Mouse (Mus musculus): ENCODE measurements around the gene Glycam1. TPM values are rescaled to one million over a fixed set of nuclear protein-coding genes. Genes with fewer than 3 reads are reported as not detected.
A peak's percentile ranks its signal among the peaks of the same experiment; 100 is the strongest.

Gene Glycam1
- total RNA-seq, 2 experiments from 2014 or later: 0.58 to 0.74 TPM

DNA sequence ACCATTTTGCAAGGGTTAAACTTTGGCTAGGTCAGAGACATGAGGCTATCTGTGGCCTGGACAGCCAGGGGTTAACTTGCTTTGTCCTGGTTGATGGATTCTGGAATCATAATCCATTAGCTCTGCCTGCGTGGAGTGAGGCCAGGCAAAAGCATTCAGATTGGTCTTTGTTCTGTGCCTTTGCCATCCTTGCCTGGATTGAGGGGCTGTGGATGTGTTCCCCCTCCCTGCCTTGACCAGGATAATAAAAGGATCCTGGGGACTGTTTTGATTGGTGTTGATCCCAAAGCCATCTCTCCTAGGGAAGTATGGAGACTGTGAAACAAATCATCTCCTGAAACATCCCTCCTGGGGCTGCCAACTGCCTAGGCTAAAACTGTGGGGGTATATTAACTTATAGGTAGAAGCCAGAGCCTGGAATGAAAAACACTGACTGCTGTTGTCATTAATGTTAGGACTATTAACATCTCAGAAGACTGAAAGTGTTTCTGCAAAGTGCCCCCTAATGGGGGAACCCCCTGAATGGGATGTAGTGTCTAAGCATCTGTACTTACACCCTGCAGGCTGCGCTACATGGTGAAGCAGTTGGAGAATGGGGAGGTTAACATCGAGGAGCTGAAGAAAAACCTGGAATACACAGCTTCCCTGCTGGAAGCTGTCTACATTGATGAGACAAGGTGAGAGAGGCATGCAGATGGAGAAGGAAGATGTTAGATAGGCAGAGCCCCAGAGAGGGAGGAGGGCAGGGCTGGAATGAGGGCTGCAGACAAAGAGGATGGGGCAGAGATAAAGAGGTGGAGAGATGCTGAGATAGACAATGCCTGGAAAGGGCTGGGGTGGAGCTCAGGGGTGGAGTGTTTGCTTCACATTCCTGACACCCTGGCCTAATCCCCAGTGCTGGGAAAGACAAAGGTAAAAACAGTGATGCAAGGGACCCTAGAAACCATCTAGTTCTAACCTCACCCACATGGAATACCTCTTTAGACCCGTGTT, 45.2 kb downstream of the Glycam1 start:
- no peak for DNase-seq (ENCODE audit: low spot score in 2 of 2)

DNA sequence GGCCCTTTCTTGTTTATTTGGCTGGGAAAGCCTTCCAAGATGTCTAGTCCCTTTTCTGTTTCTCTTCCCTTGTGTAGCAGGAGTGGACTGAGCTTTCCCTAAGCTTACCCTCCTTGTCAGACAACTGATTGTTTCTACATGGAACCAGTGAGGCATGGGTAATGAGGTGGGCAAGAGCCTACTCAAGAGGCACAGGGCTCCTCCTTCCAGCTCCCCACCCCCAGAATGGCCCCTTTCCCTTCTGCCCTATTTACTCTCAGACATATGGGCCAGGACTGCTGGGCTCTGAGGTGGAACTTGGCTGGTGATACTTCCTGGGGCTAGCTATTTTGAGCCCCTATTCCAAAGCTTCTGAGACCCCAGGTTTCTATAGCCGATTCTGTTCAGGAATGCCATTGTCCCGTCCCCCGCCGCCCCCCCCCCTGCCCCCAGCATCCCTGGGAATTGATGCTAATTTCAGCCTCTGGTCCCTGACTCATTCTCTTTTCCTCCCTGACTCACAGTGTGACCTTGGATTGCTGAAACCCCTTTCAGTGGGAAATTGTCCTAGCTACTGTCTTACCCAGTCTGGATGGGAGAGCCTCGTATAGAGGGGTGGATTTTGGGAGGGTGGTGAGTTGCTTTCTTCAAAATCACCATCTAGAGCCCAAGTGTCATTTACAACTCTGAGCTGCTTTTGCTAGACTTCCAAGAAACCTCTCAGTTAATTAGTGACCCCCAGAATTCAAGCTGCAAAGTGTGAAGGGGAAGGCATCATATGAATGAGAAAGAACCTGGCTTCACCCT, 46.1 kb downstream of the Glycam1 start:
- DNase-seq (ENCODE audit: low spot score in 2 of 2): no peak

DNA sequence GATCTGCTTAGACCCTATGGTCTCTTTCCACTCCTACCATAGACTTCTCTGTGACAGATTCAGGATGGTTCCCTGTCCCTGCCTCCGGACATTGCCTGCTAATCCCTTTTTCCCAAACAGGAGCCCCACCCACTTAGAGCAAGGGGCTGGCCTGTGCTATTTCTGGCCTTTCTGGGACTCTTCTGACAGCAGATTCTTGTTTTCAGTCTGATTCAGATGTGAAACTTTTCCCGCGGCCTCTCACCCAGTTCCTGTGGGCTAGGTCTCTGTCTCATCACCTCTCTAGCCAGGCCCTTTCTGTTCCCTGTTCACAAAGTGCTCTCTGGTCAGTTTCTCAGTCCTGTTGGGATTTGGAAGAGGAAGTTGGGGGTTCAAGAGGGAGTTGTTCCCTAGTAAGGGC, 50.0 kb downstream of the Glycam1 start:
- DNase-seq (ENCODE audit: low spot score in 2 of 2): no peak

DNA sequence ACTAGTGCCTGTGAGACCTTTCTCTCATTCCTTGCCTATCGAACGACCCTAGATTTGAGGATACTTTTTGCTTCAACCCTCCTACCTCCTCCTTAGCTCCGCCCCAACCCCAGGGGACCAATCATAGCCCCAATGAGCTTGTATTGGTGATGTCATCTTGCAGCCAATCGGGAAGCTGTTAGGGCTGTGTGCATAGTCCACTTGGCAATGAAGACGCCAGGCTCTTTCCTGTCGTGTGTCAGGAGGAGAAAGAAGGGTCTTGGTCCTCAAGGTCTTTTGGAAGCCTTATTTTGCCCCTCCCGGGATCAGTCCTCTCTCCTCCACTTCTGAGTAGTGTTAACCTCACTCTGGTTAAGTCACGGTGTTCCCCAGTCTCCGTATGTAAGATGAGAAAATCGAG, 50.8 kb downstream of the Glycam1 start:
- DNase-seq (ENCODE audit: low spot score in 2 of 2): peak; percentile 57 to 72

DNA sequence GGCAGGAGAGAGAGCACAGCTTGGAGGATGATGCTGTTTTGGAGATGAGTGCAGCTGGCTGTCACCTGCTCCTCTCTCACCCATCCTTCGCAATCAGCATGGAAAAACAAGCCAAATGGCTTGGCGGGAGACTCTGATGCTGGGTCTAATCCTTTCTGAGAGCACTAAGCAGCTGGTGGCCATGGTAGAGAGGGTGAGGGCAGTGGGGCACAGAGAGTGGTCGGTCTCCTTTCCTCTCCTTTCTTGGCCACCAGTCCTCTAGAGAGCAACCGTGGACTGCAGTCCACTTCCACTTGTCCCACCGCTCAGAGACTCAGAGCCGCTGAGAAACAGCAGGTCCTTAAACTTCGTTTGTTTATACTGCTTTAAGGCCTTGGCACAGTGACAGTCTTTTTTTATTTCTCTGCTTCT, 51.3 kb downstream of the Glycam1 start:
- no peak for DNase-seq (ENCODE audit: low spot score in 2 of 2)

Other genes with a start within 250 kb of the Glycam1 start
- 10 to 100 TPM; 43.7 to 49.8 TPM for gene Zfp385a, start 225.0 kb downstream of the Glycam1 start, total RNA-seq (2021)
- 1 to 10 TPM; 1.1 to 1.2 TPM for gene Itga5, start 198.3 kb downstream of the Glycam1 start, total RNA-seq (2021)
- gene Gtsf1, start 134.6 kb downstream of the Glycam1 start, total RNA-seq (2021): not detected
- gene Gtsf2, start 116.6 kb downstream of the Glycam1 start, total RNA-seq (2021): not detected
- 1 to 10 TPM; 7.4 to 8.8 TPM for gene Nckap1l, start 111.3 kb downstream of the Glycam1 start, total RNA-seq (2021)
- 100 to 1,000 TPM; 111 to 112 TPM for gene Pde1b, start 62.0 kb downstream of the Glycam1 start, total RNA-seq (2021)
- gene Ppp1r1a, start 27.1 kb downstream of the Glycam1 start, total RNA-seq (2021): 100 to 1,000 TPM; 113 to 123 TPM
- gene Mucl1, start 190.4 kb upstream of the Glycam1 start, total RNA-seq (2021): not detected

All from layer of hippocampus, adult 18-20 months (tissue).